Mouse (Mus musculus): ENCODE results near the gene Yipf1.

DNA sequence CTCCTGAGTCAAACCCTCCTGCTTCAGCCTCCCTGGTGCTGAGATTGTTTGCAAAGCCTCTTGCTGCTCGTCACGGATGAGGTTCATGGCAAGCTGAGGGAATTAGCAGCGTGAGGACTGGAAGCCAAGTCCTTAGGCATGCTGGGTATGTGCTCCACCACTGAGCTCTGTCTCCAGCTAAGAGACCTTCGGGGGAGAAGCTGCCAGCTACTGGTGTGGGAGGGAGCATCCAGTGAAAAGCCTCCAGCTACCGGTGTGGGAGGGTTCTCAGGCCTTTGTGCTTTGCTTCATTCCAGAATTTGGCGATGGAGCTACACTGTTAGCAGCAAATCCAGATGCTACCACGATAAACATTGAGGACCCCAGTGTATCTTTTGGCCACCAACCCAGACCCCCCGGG is 4.5 kb downstream of the Yipf1 start:
- TF ChIP-seq CTCF (IDR thresholded peaks at IDR 0.05; ENCODE audit: control insufficient read depth, insufficient read depth, low read length) (no peak), POLR2A (IDR thresholded peaks at IDR 0.05; ENCODE audit: borderline replicate concordance, control insufficient read depth, low read depth, low read length) (no peak)
